Mouse (Mus musculus) myocyte (in vitro differentiated cells): ENCODE results near the gene Sox5. TPM values are rescaled to one million over a fixed set of nuclear protein-coding genes. Genes with fewer than 3 reads are reported as not detected.

ENCODE experiments used
- H3K27me3 ChIP-seq: one replicate; pipeline ENCODE4 v1.6.1; 2011; ENCODE audit not compliant: control insufficient read depth, insufficient read depth, insufficient read length
- H3K36me3 ChIP-seq: one replicate; pipeline ENCODE4 v1.6.1; 2011; ENCODE audit not compliant: control insufficient read depth, insufficient read depth
- H3K4me2 ChIP-seq: one replicate; pipeline ENCODE4 v1.6.1; 2011; ENCODE audit warnings: low read depth, control low read depth
- H3K4me3 ChIP-seq: one replicate; pipeline ENCODE4 v1.5.1; 2011; ENCODE audit warnings: mild to moderate bottlenecking, control low read depth, moderate library complexity
- H3K79me2 ChIP-seq: one replicate; pipeline ENCODE4 v1.6.1; 2011; ENCODE audit not compliant: control insufficient read depth, insufficient read depth
- H3ac ChIP-seq: one replicate; pipeline ENCODE4 v1.6.1; 2011; ENCODE audit not compliant: control insufficient read depth, insufficient read length
- CEBPB ChIP-seq: IDR thresholded peaks from 2 replicates; pipeline ENCODE4 v1.6.1; 2011; ENCODE audit warnings: mild to moderate bottlenecking, moderate library complexity; ENCODE audit not compliant: poor library complexity, insufficient read depth, severe bottlenecking
- E2F4 ChIP-seq: IDR thresholded peaks from one replicate; pipeline ENCODE4 v1.6.1; 2011; ENCODE audit warnings: mild to moderate bottlenecking, control low read depth, moderate library complexity; ENCODE audit not compliant: insufficient read depth
- MAX ChIP-seq: IDR thresholded peaks from one replicate; pipeline ENCODE4 v1.6.1; 2011; ENCODE audit warnings: low read depth, mild to moderate bottlenecking, control low read depth
- MYOD1 ChIP-seq, 3 experiments: IDR thresholded peaks; one replicate each; pipeline ENCODE4 v1.6.1; 2011; ENCODE audit warnings: control low read depth in 2 of 3, low read depth in 2 of 3, mild to moderate bottlenecking in 2 of 3, moderate library complexity in 1 of 3; ENCODE audit not compliant: insufficient read length in 2 of 3, control insufficient read depth in 1 of 3
- MYOG ChIP-seq, 3 experiments: IDR thresholded peaks; one replicate each; pipeline ENCODE4 v1.6.1; 2011; ENCODE audit warnings: control low read depth in 2 of 3, low read depth in 2 of 3, mild to moderate bottlenecking in 2 of 3; ENCODE audit not compliant: insufficient read length in 2 of 3, control insufficient read depth in 1 of 3, insufficient read depth in 1 of 3
- POLR2A ChIP-seq: IDR thresholded peaks from one replicate; pipeline ENCODE4 v1.6.1; 2011; ENCODE audit warnings: low read depth, mild to moderate bottlenecking, control low read depth, moderate library complexity; ENCODE audit not compliant: insufficient read length
- POLR2AphosphoS2 ChIP-seq: IDR thresholded peaks from one replicate; pipeline ENCODE4 v1.6.1; 2011; ENCODE audit warnings: low read depth, control low read depth; ENCODE audit not compliant: insufficient read length
- REST ChIP-seq: IDR thresholded peaks from one replicate; pipeline ENCODE4 v1.6.1; 2011; ENCODE audit warnings: mild to moderate bottlenecking, control low read depth, moderate library complexity; ENCODE audit not compliant: insufficient read depth, insufficient read length
- SRF ChIP-seq: IDR thresholded peaks from one replicate; pipeline ENCODE4 v1.6.1; 2011; ENCODE audit warnings: low read depth; ENCODE audit not compliant: control insufficient read depth, insufficient read length
- TCF12 ChIP-seq: IDR thresholded peaks from one replicate; pipeline ENCODE4 v1.6.1; 2011; ENCODE audit warnings: mild to moderate bottlenecking, control low read depth; ENCODE audit not compliant: poor library complexity, insufficient read depth, severe bottlenecking
- TCF3 ChIP-seq: IDR thresholded peaks from one replicate; pipeline ENCODE4 v1.6.1; 2011; ENCODE audit warnings: low read depth, control low read depth; ENCODE audit not compliant: insufficient read length
- USF1 ChIP-seq: IDR thresholded peaks from one replicate; pipeline ENCODE4 v1.6.1; 2011; ENCODE audit warnings: low read depth, mild to moderate bottlenecking, control low read depth, moderate library complexity
- polyA plus RNA-seq: library from polyadenylated mRNA; unstranded; fragments of >200 nt; fragmentation: generic; extraction: Trizol; gene quantifications from one replicate; pipeline ENCODE4 v1.2.1, GENCODE M21; 2012; ENCODE audit warnings: missing spikeins

Sox5 gene
- polyA plus RNA-seq, 1 experiment = 0.50 TPM

DNA sequence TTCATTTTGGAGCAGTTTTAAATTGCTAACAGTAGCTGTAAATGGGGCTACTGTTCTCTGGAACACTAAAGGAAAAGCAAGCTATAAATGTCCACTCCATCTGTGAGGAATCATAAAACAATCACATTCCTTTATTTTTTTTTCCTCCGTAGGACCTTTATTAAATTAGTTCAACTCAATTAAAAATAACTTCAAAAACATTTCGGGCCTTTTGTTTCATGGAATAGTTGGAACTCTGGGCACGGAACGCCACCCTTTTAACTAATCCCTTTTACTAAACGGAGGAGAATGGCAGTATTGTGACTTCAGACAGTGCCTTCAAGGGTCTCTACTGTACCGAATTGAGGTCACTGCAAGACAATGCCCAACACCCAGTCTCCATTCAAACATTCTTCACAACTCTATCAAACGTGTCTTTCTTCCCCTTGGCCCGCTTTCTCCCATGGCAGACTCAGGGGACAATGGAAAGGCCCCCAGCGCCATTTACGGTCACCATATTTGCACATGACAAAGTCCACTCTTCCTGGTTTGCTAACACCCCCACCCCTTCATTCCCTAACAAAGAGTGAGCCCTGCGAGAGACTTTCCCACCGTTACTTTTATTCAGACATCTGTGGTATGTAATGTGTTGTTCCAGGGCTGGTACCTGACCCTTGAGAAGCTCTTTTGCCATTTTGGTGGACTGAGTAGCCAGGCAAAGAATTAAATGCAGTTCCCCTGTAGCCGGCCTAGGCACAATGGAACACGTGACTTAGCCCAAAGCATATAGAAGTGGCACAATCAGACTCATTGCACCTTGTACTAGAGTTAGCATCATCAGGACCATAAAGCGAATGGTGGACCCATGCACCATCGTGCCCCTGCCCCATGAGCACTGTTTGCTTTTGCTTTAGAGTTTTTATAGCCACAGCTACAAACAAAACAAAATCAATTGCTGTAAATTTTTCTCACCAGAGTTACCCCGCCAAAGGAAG lies 468.7 kb downstream of the Sox5 start:
- Histone ChIP-seq H3K79me2 (no peaks in the 10 kb centered on the region), H3K27me3 (no peaks in the 10 kb centered on the region), H3ac (no peak overlapping the region), H3K4me2 (no peak overlapping the region), H3K36me3 (no peaks in the 10 kb centered on the region), H3K4me3 (no peak overlapping the region)
- TF ChIP-seq POLR2A (no peak), SRF (no peak), TCF3 (no peak), MYOG (IDR thresholded peaks at IDR 0.05; ENCODE audit: control insufficient read depth in 1 of 3, insufficient read depth in 1 of 3, insufficient read length in 2 of 3, low read depth in 2 of 3) (no peak), MYOD1 (IDR thresholded peaks at IDR 0.05; ENCODE audit: control insufficient read depth in 1 of 3, insufficient read length in 2 of 3, low read depth in 2 of 3) (no peak), REST (no peak), CEBPB (no peak), MAX (no peak)

DNA sequence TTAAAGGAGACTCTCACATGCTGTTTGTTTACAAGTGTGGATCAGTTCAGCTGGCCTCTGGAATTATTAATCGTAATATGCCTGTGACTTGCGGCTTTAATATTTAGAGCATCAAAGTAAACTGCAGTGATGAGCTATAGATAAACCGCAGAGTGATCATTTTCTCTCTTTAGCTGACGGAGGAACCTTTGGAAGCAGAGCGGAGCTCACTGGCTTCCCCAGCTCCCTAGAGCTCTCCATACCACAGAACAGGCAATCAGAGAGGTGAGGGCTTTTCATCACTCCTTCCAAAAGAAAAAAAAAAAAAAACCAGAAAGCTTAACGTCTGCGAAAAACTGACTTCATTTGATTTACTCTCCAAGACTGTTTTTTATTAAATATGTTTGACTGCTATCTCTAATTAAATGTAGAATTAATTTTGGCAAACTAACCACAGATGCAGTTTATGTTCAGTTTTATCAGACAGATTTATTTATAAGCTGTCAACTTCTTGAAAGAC lies 469.4 kb downstream of the Sox5 start:
- Histone ChIP-seq H3K27me3 (no peaks in the 10 kb centered on the region), H3K36me3 (no peaks in the 10 kb centered on the region), H3ac (no peak overlapping the region), H3K4me2 (no peak overlapping the region), H3K4me3 (no peak overlapping the region), H3K79me2 (no peaks in the 10 kb centered on the region)
- TF ChIP-seq E2F4 (no peak), TCF3 (no peak), SRF (no peak), MYOD1 (IDR thresholded peaks at IDR 0.05; ENCODE audit: control insufficient read depth in 1 of 3, insufficient read length in 2 of 3, low read depth in 2 of 3) (no peak), MAX (no peak), POLR2AphosphoS2 (no peak), TCF12 (no peak), MYOG (IDR thresholded peaks at IDR 0.05; ENCODE audit: control insufficient read depth in 1 of 3, insufficient read depth in 1 of 3, insufficient read length in 2 of 3, low read depth in 2 of 3) (no peak), USF1 (no peak), REST (no peak), POLR2A (no peak), CEBPB (no peak)

DNA sequence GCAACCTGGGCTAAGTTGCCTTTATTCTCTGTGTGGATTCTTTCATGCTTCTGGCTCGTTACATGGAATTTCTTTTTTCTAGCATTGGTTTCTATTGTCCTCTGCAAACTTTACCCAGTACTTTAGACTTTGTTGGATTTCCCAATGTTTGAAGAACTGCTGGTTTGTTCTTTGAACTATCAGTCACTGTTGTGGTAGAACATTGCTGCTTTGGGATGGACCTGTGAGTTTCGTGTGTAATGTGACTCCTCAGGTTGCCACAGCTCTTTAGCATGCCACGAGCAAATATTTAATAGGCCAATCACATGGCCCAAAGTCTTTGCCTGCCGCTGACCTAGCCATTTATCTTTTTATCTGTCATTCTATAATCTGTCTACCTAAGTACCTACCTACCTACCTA lies 470.0 kb downstream of the Sox5 start:
- Histone ChIP-seq H3K36me3 (no peaks in the 10 kb centered on the region), H3K79me2 (no peaks in the 10 kb centered on the region), H3K27me3 (no peaks in the 10 kb centered on the region), H3K4me3 (no peak overlapping the region), H3K4me2 (no peak overlapping the region), H3ac (no peak overlapping the region)
- no peak for TF ChIP-seq TCF3
- no peak for TF ChIP-seq SRF
- no peak for TF ChIP-seq POLR2AphosphoS2
- no peak for TF ChIP-seq TCF12
- no peak for TF ChIP-seq USF1
- no peak for TF ChIP-seq POLR2A
- no peak for TF ChIP-seq MYOD1 (IDR thresholded peaks at IDR 0.05; ENCODE audit: control insufficient read depth in 1 of 3, insufficient read length in 2 of 3, low read depth in 2 of 3)
- TF ChIP-seq E2F4 = no peak
- no peak for TF ChIP-seq MAX
- TF ChIP-seq MYOG (IDR thresholded peaks at IDR 0.05; ENCODE audit: control insufficient read depth in 1 of 3, insufficient read depth in 1 of 3, insufficient read length in 2 of 3, low read depth in 2 of 3) = no peak
- TF ChIP-seq CEBPB = no peak
- no peak for TF ChIP-seq REST

DNA sequence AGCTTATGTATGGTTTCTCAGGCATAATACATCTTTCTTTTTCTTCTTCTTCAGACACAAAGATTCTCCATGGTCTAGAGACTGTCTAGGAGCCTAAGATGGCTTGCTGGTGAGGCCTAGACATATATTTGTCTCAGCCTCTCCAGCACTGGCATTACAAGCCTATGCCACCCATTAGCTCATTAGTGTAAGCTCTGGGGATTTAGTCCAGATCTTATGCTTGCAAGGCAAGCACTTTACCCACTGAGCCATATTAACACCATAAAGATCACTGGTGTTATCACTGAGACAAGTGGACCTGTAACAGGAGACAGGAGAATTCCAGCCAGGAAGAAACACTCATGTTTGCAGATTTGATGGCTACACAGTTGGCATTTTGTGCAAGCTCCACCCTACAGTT lies 472.6 kb downstream of the Sox5 start:
- Histone ChIP-seq H3K36me3 (no peaks in the 10 kb centered on the region), H3K27me3 (no peaks in the 10 kb centered on the region), H3ac (no peak overlapping the region), H3K79me2 (no peaks in the 10 kb centered on the region), H3K4me3 (no peak overlapping the region), H3K4me2 (no peak overlapping the region)
- TF ChIP-seq MAX = no peak
- TF ChIP-seq MYOD1 (IDR thresholded peaks at IDR 0.05; ENCODE audit: control insufficient read depth in 1 of 3, insufficient read length in 2 of 3, low read depth in 2 of 3) = no peak
- TF ChIP-seq MYOG (IDR thresholded peaks at IDR 0.05; ENCODE audit: control insufficient read depth in 1 of 3, insufficient read depth in 1 of 3, insufficient read length in 2 of 3, low read depth in 2 of 3) = no peak
- no peak for TF ChIP-seq SRF
- TF ChIP-seq REST = no peak
- no peak for TF ChIP-seq E2F4
- no peak for TF ChIP-seq USF1
- TF ChIP-seq CEBPB = no peak
- TF ChIP-seq POLR2A = no peak
- TF ChIP-seq TCF12 = no peak
- no peak for TF ChIP-seq TCF3
- no peak for TF ChIP-seq POLR2AphosphoS2
